Mouse (Mus musculus): ENCODE measurements around the gene Dusp12. TPM values are rescaled to one million over a fixed set of nuclear protein-coding genes. Genes with fewer than 3 reads are reported as not detected.
A peak's percentile ranks its signal among the peaks of the same experiment; 100 is the strongest.

The Dusp12 gene
- polyA plus RNA-seq, 1 experiment from 2014 or later: 45.7 TPM

- WGBS: 100% methylated on average over 3 of the region's 3 CpGs
- no peak for ATAC-seq (replicated peaks; ENCODE audit: insufficient number of reproducible peaks, low FRiP score, low TSS enrichment, low read depth)
- H3K9me3 ChIP-seq (replicated peaks; ENCODE audit: control insufficient read depth, low read length): no peaks in the 10 kb centered on the region
Measured at GRCm38 (mm10) chr1:170853604-170854003, 31.7 kb downstream of the Dusp12 start.

GRCm38 (mm10) chr1:170850637-170851624 is 34.4 kb downstream of the Dusp12 start:
- H3K36me3 ChIP-seq (replicated peaks; ENCODE audit: control insufficient read depth, insufficient read depth, low read depth, low read length): no peaks in the 10 kb centered on the region
- H3K27me3 ChIP-seq (ENCODE audit: control insufficient read depth, insufficient read depth, low read length): no peaks in the 10 kb centered on the region
- no peaks in the 10 kb centered on the region for H3K4me1 ChIP-seq (ENCODE audit: control insufficient read depth, insufficient read depth, low read length)
- no peak overlapping the region for H3K9ac ChIP-seq (replicated peaks; ENCODE audit: low read length)
- H3K9me3 ChIP-seq (replicated peaks; ENCODE audit: control insufficient read depth, low read length): no peaks in the 10 kb centered on the region
- ATAC-seq (replicated peaks; ENCODE audit: insufficient number of reproducible peaks, low FRiP score, low TSS enrichment, low read depth) (no peak), DNase-seq (ENCODE audit: low spot score) (no peak)
- 83% methylated on average over 23 of the region's 23 CpGs for WGBS
- H3K4me2 ChIP-seq (ENCODE audit: low read depth, low read length): no peak overlapping the region
- H3K27ac ChIP-seq (replicated peaks; ENCODE audit: low read depth, low read length): no peak overlapping the region
- H3K4me3 ChIP-seq (ENCODE audit: low read depth, low read length): no peak overlapping the region

More at GRCm38 (mm10) chr1:170853604-170854003, 31.7 kb downstream of the Dusp12 start:
- no peak for DNase-seq (ENCODE audit: low spot score)
- H3K4me2 ChIP-seq (ENCODE audit: low read depth, low read length): no peak overlapping the region
- H3K4me3 ChIP-seq (ENCODE audit: low read depth, low read length): no peak overlapping the region
- no peaks in the 10 kb centered on the region for H3K4me1 ChIP-seq (ENCODE audit: control insufficient read depth, insufficient read depth, low read length)
- no peaks in the 10 kb centered on the region for H3K36me3 ChIP-seq (replicated peaks; ENCODE audit: control insufficient read depth, insufficient read depth, low read depth, low read length)
- no peaks in the 10 kb centered on the region for H3K27me3 ChIP-seq (ENCODE audit: control insufficient read depth, insufficient read depth, low read length)
- H3K9ac ChIP-seq (replicated peaks; ENCODE audit: low read length): no peak overlapping the region
- no peak overlapping the region for H3K27ac ChIP-seq (replicated peaks; ENCODE audit: low read depth, low read length)

- Histone ChIP-seq H3K4me3 (ENCODE audit: low read depth, low read length) (no peak overlapping the region), H3K4me2 (ENCODE audit: low read depth, low read length) (no peak overlapping the region), H3K9me3 (replicated peaks; ENCODE audit: control insufficient read depth, low read length) (no peaks in the 10 kb centered on the region), H3K9ac (replicated peaks; ENCODE audit: low read length) (no peak overlapping the region), H3K27me3 (ENCODE audit: control insufficient read depth, insufficient read depth, low read length) (no peaks in the 10 kb centered on the region), H3K36me3 (replicated peaks; ENCODE audit: control insufficient read depth, insufficient read depth, low read depth, low read length) (no peaks in the 10 kb centered on the region), H3K4me1 (ENCODE audit: control insufficient read depth, insufficient read depth, low read length) (no peaks in the 10 kb centered on the region), H3K27ac (replicated peaks; ENCODE audit: low read depth, low read length) (no peak overlapping the region)
- DNase-seq (ENCODE audit: low spot score) (no peak), ATAC-seq (replicated peaks; ENCODE audit: insufficient number of reproducible peaks, low FRiP score, low TSS enrichment, low read depth) (no peak)
- 97% methylated on average over 2 of the region's 2 CpGs for WGBS
Measured at GRCm38 (mm10) chr1:170850007-170850406, 35.3 kb downstream of the Dusp12 start.

- H3K4me2 ChIP-seq (ENCODE audit: low read depth, low read length): no peak overlapping the region
- H3K4me1 ChIP-seq (ENCODE audit: control insufficient read depth, insufficient read depth, low read length): no peaks in the 10 kb centered on the region
- DNase-seq (ENCODE audit: low spot score) (no peak), ATAC-seq (replicated peaks; ENCODE audit: insufficient number of reproducible peaks, low FRiP score, low TSS enrichment, low read depth) (no peak)
- no peaks in the 10 kb centered on the region for H3K9me3 ChIP-seq (replicated peaks; ENCODE audit: control insufficient read depth, low read length)
- H3K27ac ChIP-seq (replicated peaks; ENCODE audit: low read depth, low read length): no peak overlapping the region
- H3K27me3 ChIP-seq (ENCODE audit: control insufficient read depth, insufficient read depth, low read length): no peaks in the 10 kb centered on the region
- H3K4me3 ChIP-seq (ENCODE audit: low read depth, low read length): no peak overlapping the region
- H3K36me3 ChIP-seq (replicated peaks; ENCODE audit: control insufficient read depth, insufficient read depth, low read depth, low read length): no peaks in the 10 kb centered on the region
- no peak overlapping the region for H3K9ac ChIP-seq (replicated peaks; ENCODE audit: low read length)
- WGBS: 47% methylated on average over 10 of the region's 10 CpGs
Measured at GRCm38 (mm10) chr1:170845448-170846307, 39.7 kb downstream of the Dusp12 start.

- Histone ChIP-seq H3K4me2 (ENCODE audit: low read depth, low read length) (no peak overlapping the region), H3K27me3 (ENCODE audit: control insufficient read depth, insufficient read depth, low read length) (no peaks in the 10 kb centered on the region), H3K4me3 (ENCODE audit: low read depth, low read length) (no peak overlapping the region), H3K4me1 (ENCODE audit: control insufficient read depth, insufficient read depth, low read length) (no peaks in the 10 kb centered on the region), H3K9me3 (replicated peaks; ENCODE audit: control insufficient read depth, low read length) (no peaks in the 10 kb centered on the region), H3K27ac (replicated peaks; ENCODE audit: low read depth, low read length) (no peak overlapping the region), H3K36me3 (replicated peaks; ENCODE audit: control insufficient read depth, insufficient read depth, low read depth, low read length) (no peaks in the 10 kb centered on the region), H3K9ac (replicated peaks; ENCODE audit: low read length) (no peak overlapping the region)
- 53% methylated on average over 8 of the region's 8 CpGs for WGBS
- DNase-seq (ENCODE audit: low spot score): peak; percentile 72
- ATAC-seq (replicated peaks; ENCODE audit: insufficient number of reproducible peaks, low FRiP score, low TSS enrichment, low read depth): no peak
Measured at GRCm38 (mm10) chr1:170844380-170844779, 41.0 kb downstream of the Dusp12 start.

- H3K9me3 ChIP-seq (replicated peaks; ENCODE audit: control insufficient read depth, low read length): no peaks in the 10 kb centered on the region
- no peaks in the 10 kb centered on the region for H3K27me3 ChIP-seq (ENCODE audit: control insufficient read depth, insufficient read depth, low read length)
- H3K27ac ChIP-seq (replicated peaks; ENCODE audit: low read depth, low read length): no peak overlapping the region
- DNase-seq (ENCODE audit: low spot score) (peak; percentile 52), ATAC-seq (replicated peaks; ENCODE audit: insufficient number of reproducible peaks, low FRiP score, low TSS enrichment, low read depth) (no peak)
- H3K4me3 ChIP-seq (ENCODE audit: low read depth, low read length): no peak overlapping the region
- no peak overlapping the region for H3K4me2 ChIP-seq (ENCODE audit: low read depth, low read length)
- H3K36me3 ChIP-seq (replicated peaks; ENCODE audit: control insufficient read depth, insufficient read depth, low read depth, low read length): no peaks in the 10 kb centered on the region
- no peaks in the 10 kb centered on the region for H3K4me1 ChIP-seq (ENCODE audit: control insufficient read depth, insufficient read depth, low read length)
- H3K9ac ChIP-seq (replicated peaks; ENCODE audit: low read length): no peak overlapping the region
Measured at GRCm38 (mm10) chr1:170839685-170840084, 45.7 kb downstream of the Dusp12 start.

GRCm38 (mm10) chr1:170834756-170835155 is 50.6 kb downstream of the Dusp12 start:
- ATAC-seq (replicated peaks; ENCODE audit: insufficient number of reproducible peaks, low FRiP score, low TSS enrichment, low read depth) (no peak), DNase-seq (ENCODE audit: low spot score) (no peak)
- WGBS: 84% methylated on average over 9 of the region's 9 CpGs
- Histone ChIP-seq H3K27me3 (ENCODE audit: control insufficient read depth, insufficient read depth, low read length) (no peaks in the 10 kb centered on the region), H3K4me1 (ENCODE audit: control insufficient read depth, insufficient read depth, low read length) (no peaks in the 10 kb centered on the region), H3K9me3 (replicated peaks; ENCODE audit: control insufficient read depth, low read length) (no peaks in the 10 kb centered on the region), H3K27ac (replicated peaks; ENCODE audit: low read depth, low read length) (no peak overlapping the region), H3K4me3 (ENCODE audit: low read depth, low read length) (no peak overlapping the region), H3K9ac (replicated peaks; ENCODE audit: low read length) (no peak overlapping the region), H3K36me3 (replicated peaks; ENCODE audit: control insufficient read depth, insufficient read depth, low read depth, low read length) (no peaks in the 10 kb centered on the region), H3K4me2 (ENCODE audit: low read depth, low read length) (no peak overlapping the region)

All from embryonic facial prominence, embryonic 11.5 days (tissue).